Mouse (Mus musculus): ENCODE measurements around the gene Mcm2. TPM values are rescaled to one million over a fixed set of nuclear protein-coding genes. Genes with fewer than 3 reads are reported as not detected.
A peak's percentile ranks its signal among the peaks of the same experiment; 100 is the strongest.

Mcm2 gene
- 10 to 100 TPM; 18.1 to 33.1 TPM for total RNA-seq (2021)
- polyA plus RNA-seq (2012; rRNA removed) = 24.4 and 33.4 TPM in 2 replicates
- long read RNA-seq, transcript Mcm2-201 (16 exons, 3,371 nt) = major isoform, 43 of 53 reads
- long read RNA-seq, partial matches to known transcripts = 7 of 53 reads
- long read RNA-seq, other reads (novel, unspliced or antisense) = 3 of 53 reads

DNA sequence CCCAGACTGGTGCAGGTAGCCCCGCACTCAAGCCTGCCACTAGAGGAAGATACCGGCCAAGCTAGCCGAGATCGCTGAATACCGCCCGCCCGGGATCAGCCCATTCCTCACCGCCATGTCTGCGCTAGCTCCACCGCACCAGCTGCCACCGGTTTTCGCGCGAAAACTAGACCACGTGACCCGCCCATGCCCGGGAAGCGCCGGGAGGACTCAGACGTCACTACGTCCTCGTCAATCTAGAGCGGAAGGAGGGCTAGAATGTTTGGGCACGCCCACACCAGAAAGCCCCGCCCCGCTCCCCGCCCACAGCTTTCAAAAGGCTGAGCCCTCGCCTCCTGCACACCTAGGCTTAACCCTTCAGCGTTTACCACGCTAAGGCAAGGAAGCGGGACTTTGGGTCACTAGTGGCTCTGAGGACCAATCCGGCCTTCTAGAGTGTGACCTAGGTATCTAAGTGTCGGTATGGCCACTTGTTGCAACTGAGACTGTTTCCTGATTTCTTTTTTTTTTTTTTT is at the start of gene Mcm2:
TSS of gene Mcm2 (minus strand) at position 247 of the 515 bp plus-strand sequence.
- peak; percentile 98 for DNase-seq

DNA sequence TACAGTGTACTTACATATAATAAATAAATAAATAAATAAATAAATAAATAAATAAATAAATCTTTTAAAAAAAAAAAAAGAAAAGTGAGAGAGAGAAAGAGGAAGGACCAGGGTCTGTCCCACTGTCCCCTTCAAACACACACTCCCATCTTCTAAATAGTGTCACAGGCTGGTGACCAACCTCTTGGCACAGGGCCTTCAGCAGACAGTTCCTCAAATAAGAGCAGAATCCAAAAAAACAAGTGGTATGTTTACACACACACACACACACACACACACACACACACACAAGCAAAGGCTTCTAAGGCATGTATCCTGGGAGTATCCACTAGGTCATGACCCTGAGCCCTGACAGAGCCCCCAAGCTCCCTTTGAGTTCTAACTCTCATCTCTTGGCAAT is 49.2 kb upstream of the Mcm2 start:
- DNase-seq = no peak

DNA sequence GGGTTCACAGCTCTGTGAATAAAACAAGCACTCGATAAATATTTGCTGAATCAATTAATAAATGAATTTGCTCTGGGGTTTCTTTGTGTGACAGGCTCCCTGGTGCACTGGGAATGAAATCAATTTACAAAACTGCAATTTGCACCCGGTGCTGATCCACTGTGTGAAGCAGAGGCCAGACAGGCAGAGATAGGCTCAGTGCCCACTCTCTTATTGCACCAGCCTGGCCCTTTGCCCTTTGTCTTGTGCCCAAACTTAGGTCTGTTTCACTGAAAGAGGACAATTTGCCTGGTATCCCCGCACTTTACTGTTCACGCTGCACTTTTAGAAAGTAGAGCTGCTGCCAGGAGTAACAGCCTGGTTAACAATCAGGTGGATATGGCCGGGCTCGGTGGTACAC is 47.9 kb upstream of the Mcm2 start:
- peak; percentile 30 for DNase-seq

DNA sequence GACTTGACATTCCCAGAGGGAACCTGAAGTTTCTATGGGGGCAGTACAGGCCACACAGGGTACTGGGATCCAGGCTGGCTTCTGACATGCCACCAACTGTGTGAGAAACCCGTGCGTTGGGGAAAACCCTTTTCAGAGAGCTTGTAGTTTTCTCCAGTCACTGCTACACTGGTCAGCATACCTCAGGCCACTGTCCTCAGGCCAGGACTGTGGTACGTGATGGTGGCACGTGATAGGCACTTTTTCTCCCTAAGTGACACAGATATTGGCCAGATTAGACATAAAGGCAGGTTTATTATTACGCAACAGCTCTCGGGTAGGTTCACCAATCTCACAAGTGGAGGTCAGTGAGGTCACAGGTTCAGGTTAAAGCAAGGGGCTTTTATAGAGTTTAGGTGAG is 45.1 kb upstream of the Mcm2 start:
- no peak for DNase-seq

DNA sequence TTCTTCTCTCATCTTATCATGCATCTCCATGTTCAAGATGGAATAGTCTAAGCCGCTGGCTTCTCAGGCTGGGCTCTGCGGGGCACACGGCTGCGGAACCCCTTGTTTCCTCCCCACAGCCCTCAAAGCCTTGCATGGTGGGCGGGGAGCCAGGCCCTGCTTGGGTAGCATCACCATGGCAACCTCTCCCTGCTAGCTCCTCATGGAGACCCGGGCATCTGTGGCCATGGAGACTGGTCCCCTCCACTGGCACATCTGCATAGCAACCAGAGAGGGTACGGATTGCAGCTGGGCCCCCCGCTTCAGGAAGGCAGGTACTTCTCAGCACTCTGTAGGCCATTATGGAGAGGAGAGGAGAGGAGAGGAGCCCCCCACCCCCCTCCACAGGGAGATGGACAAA is 44.0 kb upstream of the Mcm2 start:
- DNase-seq = no peak

DNA sequence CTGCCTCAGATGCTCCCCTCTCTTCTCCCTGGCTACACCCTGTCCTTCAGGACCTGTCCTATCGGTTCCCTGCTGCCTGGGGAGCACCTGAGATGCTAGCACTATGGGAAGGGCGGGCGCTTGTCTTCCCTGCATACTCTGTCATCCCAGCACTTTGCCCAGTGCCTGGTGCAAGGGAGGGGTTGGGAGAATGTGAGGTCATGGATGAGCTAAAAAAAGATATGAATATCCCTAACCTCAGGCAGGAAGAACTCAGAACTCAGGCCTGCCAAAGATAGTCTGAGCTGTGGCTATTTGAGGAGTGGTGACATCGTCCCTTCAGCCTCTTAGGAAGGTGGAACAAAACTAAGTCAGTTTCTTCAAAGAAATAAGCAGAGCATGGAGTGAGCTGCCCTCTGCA is 43.0 kb upstream of the Mcm2 start:
- no peak for DNase-seq

DNA sequence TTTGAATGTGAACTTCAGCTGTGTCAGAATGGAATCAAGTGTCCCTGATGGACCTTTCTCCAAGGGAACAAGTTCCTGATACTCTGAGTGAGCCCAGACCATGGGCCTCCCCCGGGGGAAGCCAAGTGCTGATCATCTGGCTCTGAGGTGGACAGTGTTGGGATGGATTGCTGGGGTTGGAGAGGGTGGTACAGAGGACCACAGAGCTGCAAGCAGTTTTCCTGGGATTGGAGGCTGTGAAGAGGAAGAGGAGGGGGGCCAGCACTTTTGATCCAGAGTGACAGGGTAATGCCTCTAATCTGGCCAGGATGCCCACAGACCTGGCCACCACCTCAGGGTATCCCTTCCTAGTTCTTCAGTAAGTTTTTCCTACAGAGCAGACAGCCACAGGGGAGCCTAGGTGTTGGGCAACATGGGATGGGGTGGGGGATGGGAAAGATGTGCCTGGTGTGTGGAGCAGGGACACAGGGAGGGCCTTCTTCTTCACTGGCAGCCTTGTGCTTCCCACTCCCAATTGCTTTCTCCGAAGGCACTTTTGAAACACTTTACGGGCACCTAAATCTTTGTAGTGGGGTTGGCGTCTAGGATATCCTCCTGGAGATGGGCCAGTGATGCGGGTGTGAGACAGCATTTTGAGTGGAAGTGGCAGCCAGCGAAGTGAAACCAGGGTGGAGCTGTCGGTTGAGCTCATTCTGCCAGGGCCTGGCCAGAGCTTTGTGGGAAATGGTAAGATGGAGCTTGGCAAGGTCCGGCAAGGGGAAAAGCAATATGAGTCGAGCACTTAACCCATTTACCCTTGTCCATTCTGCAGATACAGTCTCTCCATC is 41.7 kb upstream of the Mcm2 start:
- no peak for DNase-seq

DNA sequence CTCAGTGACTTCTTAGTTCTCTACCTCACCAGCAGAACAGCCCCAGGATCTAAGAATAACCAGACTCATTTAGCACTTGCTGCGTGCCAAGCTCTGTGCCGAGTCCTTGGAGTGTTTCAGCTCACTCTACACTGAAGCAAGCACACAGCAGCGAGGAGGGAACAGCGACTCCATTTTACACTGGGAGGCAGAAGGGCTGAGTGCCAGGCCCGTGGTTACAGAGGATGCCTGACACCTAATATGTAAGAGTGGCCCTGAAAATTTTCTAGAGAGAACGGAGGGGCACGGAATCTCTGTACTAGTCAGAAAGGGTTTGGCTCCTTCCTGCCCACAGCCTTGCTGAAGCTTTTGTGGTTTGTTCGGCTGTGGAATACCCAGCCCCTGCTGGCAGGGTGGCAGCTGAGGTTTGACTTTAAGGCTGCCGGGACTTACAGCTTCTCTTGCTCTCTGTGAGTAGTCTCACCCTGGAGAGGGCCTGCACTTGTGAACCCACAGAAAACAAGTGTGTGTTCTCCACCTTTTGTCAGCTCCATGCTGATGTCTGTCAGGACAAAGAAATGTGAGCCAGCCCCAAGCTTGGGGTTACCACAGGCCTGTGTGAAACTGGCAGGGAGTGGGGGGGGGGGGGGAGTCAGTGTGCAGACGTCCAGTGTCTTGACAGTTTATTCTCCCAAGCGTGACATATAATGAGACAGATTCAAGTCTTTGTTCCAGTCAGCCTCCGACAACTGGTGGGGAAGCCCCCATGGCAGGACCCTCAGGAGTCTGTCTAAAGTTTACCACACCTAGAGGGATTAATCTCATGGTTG is 40.9 kb upstream of the Mcm2 start:
- DNase-seq = no peak

DNA sequence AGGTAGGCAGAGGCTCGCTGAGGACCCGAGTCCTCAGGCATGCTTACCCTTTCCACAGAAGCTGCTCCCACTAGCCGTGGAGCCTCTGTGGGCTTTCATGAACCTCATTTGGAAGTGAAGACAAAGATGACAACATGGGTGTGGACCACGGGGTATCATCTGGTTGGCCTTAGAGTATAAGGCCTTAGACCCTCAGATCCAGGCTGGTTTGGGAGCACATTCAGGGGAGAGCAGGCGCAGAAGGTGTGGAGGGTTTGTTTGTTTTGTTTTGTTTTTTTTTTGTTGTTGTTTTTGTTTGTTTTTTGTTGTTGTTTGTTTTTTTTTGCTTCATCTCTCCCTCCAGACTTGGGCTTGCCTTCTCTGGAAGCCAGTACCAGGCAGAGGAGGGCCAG is 40.1 kb upstream of the Mcm2 start:
- no peak for DNase-seq

DNA sequence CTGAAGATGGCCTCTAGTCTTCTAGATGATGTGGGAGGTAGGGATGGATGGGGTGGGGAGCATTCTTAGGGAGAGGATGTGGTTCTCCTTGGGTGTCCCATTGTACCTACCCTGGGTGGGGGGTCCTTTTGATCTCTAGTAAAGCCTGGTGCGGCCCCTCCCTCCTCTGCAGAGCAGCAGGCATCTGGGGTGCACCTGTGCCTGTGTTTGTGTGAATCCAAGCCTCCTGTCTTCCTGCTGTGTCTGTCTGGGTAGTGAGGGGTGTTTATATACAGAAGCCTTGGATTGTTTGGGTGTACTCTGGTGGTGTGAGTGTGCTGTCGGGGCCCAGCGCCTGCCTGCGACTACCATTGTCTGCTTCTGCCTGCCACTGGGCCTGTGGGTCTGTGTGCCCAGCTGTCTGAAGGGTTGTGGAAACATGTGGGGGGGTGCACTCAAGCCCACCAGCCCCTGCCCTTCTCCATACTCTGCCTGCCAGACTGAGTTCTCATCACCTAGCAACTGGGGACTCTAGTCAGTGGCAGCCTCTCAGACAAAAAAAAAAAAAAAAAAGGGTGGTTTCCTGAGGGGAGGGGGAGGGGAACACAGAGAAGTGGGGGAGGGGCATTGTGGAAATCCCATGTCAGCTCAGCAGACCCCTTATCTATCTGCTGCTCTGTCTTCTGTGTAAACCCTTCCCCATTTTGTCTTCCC is 39.5 kb upstream of the Mcm2 start:
- DNase-seq = no peak

DNA sequence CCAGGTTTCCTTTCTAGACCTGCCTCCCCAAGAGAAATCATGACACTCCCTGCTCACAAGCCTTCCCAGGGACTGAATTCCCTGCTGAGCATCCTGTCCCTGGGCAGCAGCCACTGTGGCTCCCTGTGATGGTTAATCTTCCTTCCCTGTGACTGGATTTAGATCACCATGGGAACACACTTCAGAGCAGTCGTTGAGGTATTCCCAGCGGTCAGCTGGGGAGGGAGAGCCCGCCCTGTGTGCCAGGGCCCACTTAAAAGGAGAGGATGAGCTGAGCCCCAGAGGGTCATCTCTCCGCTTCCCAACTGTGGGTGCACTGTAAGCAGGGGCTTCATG is 38.6 kb upstream of the Mcm2 start:
- DNase-seq = no peak

DNA sequence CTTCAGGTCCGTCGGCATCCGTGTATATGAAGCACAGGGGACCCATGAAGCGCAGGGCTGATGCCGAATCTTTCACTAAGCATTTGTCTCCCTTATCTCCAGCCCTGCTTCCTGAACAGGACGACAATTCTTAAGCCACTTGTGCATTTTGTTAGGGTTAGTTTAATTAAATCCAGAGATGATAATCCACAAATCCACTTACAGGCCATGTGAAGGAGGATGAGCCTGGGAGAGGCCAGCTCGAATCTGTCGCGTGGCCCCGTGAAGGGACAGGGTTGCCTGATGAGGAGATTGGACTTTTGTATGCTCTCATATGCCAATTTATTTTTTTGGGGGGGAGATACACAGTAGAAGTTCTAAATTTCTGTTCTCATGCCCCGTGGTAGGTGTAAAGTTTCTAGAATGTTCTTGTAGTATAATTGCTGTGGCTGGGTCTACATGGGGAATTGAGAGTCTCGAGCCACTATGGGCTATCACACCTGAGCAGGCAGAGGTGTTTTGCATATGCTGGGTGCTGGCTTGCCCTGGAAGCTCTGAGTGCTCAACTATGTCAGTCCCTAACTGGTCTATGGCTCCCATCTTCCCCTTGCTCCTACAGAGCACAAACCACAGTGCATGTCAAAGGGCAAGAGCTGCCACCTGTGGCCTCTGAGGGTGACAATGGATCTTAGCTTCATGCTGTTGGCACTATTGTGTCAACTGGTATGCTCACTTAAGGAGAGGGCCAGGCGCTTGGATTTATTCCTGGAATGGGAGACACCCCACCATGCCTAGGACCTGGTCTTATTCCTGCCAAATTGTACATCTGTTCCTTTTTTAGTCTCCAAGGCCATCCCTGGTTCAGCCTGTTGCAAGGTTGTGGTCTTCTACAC is 38.0 kb upstream of the Mcm2 start:
- DNase-seq = no peak

DNA sequence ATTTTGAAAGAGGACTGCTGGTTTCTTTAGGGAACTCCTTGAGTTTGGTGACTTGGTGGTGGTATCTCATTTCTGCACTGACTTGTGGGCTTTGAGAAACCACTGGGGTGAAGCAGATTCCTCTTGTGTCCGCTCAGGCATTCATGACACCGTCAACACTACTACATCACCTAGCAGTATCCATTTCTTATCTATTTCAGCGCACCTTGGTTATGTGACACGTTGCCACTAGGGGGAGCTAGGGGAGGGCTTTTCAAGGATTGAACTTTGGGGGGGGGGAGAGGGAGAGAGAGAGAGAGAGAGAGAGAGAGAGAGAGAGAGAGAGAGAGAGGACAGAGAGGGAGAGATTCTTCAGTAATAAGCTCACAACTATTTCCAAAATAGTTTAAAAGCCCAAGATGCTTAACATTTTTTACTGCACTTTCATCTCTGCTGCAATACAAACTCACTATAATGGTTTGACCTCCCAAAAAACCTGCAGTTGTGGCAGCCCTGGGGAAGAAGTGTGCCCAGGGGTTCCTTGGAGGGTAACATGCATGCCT is 37.2 kb upstream of the Mcm2 start:
- DNase-seq = no peak

DNA sequence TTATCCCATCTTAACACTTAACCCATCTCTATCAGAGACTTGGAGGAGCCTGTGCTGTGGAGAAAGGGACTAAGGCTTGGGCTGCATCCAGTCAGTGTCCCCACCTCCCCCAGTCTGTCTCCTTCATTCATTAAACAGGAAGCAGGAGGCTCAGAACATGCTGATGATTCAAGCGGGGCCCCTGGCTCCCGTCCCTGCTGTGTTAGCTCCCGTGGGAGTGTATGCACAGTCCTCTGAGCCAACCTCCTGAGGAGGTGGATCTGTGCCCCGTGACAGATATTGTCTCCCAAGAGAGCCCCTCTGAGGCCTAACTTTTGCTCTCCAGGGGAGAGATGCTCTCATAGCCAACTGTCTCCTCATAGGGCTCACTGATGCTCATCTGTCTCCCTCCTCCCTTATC is 36.2 kb upstream of the Mcm2 start:
- DNase-seq = no peak

DNA sequence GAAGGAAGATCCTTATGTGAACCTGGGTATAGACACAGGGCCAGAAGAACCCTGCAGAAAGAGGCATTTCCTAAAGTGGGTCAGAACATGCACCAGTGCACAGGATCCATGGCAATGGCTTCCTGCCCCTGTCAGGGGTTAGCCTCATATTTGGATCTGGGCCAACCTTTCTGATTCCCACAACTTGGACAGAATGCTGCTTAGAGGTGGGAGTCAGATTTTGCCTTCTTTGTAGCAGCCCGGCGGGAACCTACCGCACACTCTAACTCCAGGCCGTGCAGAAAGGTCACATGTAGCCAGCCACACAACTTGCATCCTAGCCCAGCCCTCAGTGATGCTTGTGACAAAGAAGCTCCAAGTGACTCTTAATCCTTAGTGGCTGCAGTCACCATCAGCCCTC is 35.6 kb upstream of the Mcm2 start:
- no peak for DNase-seq

DNA sequence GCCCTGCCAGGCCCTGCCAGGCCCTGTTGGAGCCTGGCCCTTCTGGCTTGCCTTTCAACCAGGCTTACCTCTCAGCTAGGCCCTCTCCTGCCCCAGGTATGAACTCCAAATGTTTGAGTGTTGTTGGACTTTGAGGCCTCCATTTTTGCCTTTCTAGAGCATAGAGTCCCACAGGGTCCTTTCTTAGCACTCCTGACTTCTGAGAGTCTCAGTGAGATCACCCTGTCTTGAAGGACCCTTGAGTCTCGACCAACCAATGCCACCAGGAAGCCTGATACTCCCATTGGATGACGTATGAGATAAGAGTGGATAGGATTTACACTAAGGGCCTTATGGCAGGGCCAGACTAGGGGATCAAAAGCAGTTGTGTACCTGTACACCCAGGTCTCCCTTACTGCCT is 32.9 kb upstream of the Mcm2 start:
- DNase-seq = no peak

DNA sequence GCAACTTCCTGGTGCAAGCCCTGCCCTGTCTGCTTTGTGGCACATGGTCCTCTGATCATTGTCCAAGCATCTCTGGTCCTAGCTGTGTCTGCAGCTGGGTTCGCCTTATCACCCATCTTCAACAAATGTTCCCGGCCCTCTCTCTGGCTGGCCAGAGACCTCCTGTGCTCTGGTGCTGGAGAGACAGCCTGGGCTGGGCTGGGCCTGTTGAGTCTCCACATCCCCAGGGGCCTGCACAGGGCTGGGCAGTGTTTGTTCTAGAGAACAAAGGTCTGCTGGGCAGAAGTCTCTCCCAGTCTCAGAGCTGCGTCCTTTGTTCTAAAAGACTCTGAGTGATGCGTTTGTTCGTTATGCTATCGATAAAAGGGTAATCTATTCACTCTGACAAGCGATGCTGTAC is 31.5 kb upstream of the Mcm2 start:
- no peak for DNase-seq

DNA sequence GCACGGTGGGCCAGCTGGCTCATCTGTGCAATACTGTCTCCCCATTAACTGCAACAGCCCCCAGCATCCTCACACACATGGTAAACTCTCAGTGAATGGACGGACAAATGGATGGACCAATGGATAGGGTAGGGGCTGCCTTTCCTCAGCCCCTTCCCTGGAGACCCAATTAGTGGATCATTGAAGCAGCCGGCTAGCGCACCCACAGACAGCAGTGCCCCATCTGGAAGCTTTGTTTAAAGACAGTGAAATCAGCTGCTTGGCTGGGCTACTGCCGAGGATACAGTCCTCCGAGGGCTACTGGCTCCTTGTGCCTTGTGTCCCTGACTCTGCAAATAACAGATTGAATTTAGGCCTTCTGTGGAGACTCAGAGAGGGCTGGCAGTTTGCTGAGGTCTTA is 30.9 kb upstream of the Mcm2 start:
- DNase-seq = no peak

DNA sequence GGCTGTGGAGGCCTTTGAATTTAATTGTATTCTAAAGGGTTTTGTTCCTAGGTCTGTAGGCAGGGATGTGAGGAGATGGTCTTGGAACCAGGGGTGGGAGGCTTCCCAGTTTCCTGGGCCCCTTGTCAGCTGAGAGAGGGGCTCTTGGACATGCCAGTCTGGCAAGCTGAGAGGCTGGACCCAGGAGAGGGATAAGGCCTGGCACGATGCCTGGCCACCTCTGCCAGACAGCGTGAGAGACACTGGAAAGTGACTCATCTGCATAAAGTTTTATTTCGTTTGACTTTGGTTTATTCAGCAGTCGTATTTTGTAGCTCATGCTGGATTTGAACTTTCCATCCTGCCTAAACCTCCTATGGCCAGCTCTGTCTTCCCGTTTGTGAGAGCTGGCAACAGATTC is 30.0 kb upstream of the Mcm2 start:
- DNase-seq = peak; percentile 84

DNA sequence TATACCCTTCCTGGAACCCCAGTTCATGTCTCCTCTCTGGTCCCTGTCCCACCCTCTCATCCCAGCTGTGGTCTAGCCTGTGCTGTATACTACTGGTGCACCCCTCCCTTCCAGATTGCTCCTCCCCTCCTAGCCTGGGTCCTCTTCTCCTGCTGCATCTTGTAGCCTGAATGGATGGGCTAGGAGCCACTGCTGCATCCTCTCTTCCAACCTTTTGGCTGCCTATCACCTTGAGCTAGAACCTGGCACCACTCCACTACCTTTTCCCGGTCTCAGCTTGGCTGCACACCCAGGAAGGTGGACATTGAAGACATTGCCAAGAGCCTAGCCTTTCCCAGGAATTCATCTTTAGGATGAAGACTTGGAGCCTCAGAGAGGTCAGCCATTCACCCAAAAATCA is 29.4 kb upstream of the Mcm2 start:
- DNase-seq = no peak

DNA sequence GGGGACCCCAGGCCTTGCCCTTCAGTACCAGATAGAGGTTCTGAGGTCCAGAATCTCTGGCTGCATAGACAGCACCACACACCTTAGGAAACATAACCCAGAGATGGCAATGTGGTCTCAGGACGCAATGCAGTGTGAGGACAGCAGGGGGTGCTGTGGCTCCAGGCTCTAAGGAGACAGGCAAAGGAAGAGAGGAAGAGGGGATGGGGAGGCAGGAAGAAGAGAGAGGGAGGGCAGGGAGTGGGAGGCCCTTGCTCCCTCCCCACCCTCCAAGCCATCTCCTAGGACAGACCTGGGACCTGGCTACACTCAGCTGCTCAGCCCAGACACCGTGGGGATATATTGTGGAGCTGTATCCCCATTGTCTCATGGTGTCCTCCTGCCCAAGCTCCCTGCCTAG is 29.0 kb upstream of the Mcm2 start:
- peak; percentile 85 for DNase-seq
